Mouse (Mus musculus): Measurements from ENCODE around the gene Gm648. TPM values are rescaled to one million over a fixed set of nuclear protein-coding genes. Genes with fewer than 3 reads are reported as not detected.
A peak's percentile ranks its signal among the peaks of the same experiment; 100 is the strongest.
"Not testable (repeated sequence)": the region's sequence is repeated elsewhere in the genome, so short reads cannot be mapped to it uniquely, and the experiment has no call there.

Gm648 gene
- polyA plus RNA-seq (2015; fragmentation: Nextera tagmentation; extraction: Ambion mirVana): 0.13 and 0.17 TPM in 2 replicates

GRCm38 (mm10) chrX:56549506-56549905 lies at the start of gene Gm648:
TSS of gene Gm648 (minus strand) at chrX:56549606.
- Histone ChIP-seq H3K36me3 (ENCODE audit: control insufficient read depth, insufficient read depth, low read length) (no peaks in the 10 kb centered on the region), H3K4me3 (ENCODE audit: low read length) (no peak within 1 kb of the TSS), H3K4me1 (ENCODE audit: control insufficient read depth, insufficient read depth, low read length) (no peaks in the 10 kb centered on the region), H3K9ac (ENCODE audit: low read depth, low read length) (no peak within 1 kb of the TSS), H3K4me2 (ENCODE audit: low read depth, low read length) (no peak within 1 kb of the TSS), H3K27ac (ENCODE audit: low read length) (no peak within 1 kb of the TSS), H3K9me3 (ENCODE audit: control insufficient read depth, low read length) (no peaks in the 10 kb centered on the region), H3K27me3 (replicated peaks; ENCODE audit: control insufficient read depth, insufficient read depth, low read length) (no peaks in the 10 kb centered on the region)
- 90% methylated on average over 7 of the region's 7 CpGs for WGBS
- ATAC-seq: no peak

- ATAC-seq: peak; percentile 99
- peak within 1 kb of the TSS; percentile 48 for H3K4me2 ChIP-seq (ENCODE audit: low read depth, low read length)
- H3K4me1 ChIP-seq (ENCODE audit: control insufficient read depth, insufficient read depth, low read length): 0 out of 2 replicates have a peak, but pooled peaks cover 3% of the 10 kb centered on the region
- whole genome bisulfite sequencing: 16% methylated on average over 43 of the region's 44 CpGs
- H3K9me3 ChIP-seq (ENCODE audit: control insufficient read depth, low read length): no peaks in the 10 kb centered on the region
- no peaks in the 10 kb centered on the region for H3K36me3 ChIP-seq (ENCODE audit: control insufficient read depth, insufficient read depth, low read length)
- peak within 1 kb of the TSS; percentile 85 for H3K9ac ChIP-seq (ENCODE audit: low read depth, low read length)
- H3K27ac ChIP-seq (ENCODE audit: low read length): peak within 1 kb of the TSS; percentile 41
- peak within 1 kb of the TSS; percentile 67 for H3K4me3 ChIP-seq (ENCODE audit: low read length)
- H3K27me3 ChIP-seq (replicated peaks; ENCODE audit: control insufficient read depth, insufficient read depth, low read length): no peaks in the 10 kb centered on the region
Measured at GRCm38 (mm10) chrX:56597887-56598640, 48.7 kb upstream of the Gm648 start, which contains the start of gene Mmgt1. TSS of gene Mmgt1 (minus strand) at chrX:56598069.

GRCm38 (mm10) chrX:56597219-56597886 lies 47.9 kb upstream of the Gm648 start:
- peak overlapping the region; percentile 85 for H3K9ac ChIP-seq (ENCODE audit: low read depth, low read length)
- 13% methylated on average over 25 of the region's 25 CpGs for WGBS
- peak overlapping the region; percentile 48 for H3K4me2 ChIP-seq (ENCODE audit: low read depth, low read length)
- 0 out of 2 replicates have a peak, but pooled peaks cover 3% of the 10 kb centered on the region for H3K4me1 ChIP-seq (ENCODE audit: control insufficient read depth, insufficient read depth, low read length)
- H3K27me3 ChIP-seq (replicated peaks; ENCODE audit: control insufficient read depth, insufficient read depth, low read length): no peaks in the 10 kb centered on the region
- peak overlapping the region; percentile 67 for H3K4me3 ChIP-seq (ENCODE audit: low read length)
- no peaks in the 10 kb centered on the region for H3K9me3 ChIP-seq (ENCODE audit: control insufficient read depth, low read length)
- H3K27ac ChIP-seq (ENCODE audit: low read length): peak overlapping the region; percentile 41
- no peaks in the 10 kb centered on the region for H3K36me3 ChIP-seq (ENCODE audit: control insufficient read depth, insufficient read depth, low read length)
- ATAC-seq: peak; percentile 77

GRCm38 (mm10) chrX:56578200-56578599 lies 28.8 kb upstream of the Gm648 start:
- Histone ChIP-seq H3K9ac (ENCODE audit: low read depth, low read length) (no peak overlapping the region), H3K27me3 (replicated peaks; ENCODE audit: control insufficient read depth, insufficient read depth, low read length) (no peaks in the 10 kb centered on the region), H3K27ac (ENCODE audit: low read length) (no peak overlapping the region), H3K36me3 (ENCODE audit: control insufficient read depth, insufficient read depth, low read length) (no peaks in the 10 kb centered on the region), H3K4me3 (ENCODE audit: low read length) (no peak overlapping the region), H3K4me1 (ENCODE audit: control insufficient read depth, insufficient read depth, low read length) (no peaks in the 10 kb centered on the region), H3K4me2 (ENCODE audit: low read depth, low read length) (no peak overlapping the region), H3K9me3 (ENCODE audit: control insufficient read depth, low read length) (no peaks in the 10 kb centered on the region)
- ATAC-seq: no peak
- 72% methylated on average over 2 of the region's 2 CpGs for WGBS

- no peaks in the 10 kb centered on the region for H3K36me3 ChIP-seq (ENCODE audit: control insufficient read depth, insufficient read depth, low read length)
- H3K4me3 ChIP-seq (ENCODE audit: low read length): no peak overlapping the region
- H3K9ac ChIP-seq (ENCODE audit: low read depth, low read length): no peak overlapping the region
- 21% methylated on average over 6 of the region's 6 CpGs for WGBS
- no peak for ATAC-seq
- no peaks in the 10 kb centered on the region for H3K4me1 ChIP-seq (ENCODE audit: control insufficient read depth, insufficient read depth, low read length)
- H3K27me3 ChIP-seq (replicated peaks; ENCODE audit: control insufficient read depth, insufficient read depth, low read length): no peaks in the 10 kb centered on the region
- no peak overlapping the region for H3K4me2 ChIP-seq (ENCODE audit: low read depth, low read length)
- no peaks in the 10 kb centered on the region for H3K9me3 ChIP-seq (ENCODE audit: control insufficient read depth, low read length)
- H3K27ac ChIP-seq (ENCODE audit: low read length): no peak overlapping the region
Measured at GRCm38 (mm10) chrX:56572465-56572864, 23.1 kb upstream of the Gm648 start.

- no peak overlapping the region for H3K9ac ChIP-seq (ENCODE audit: low read depth, low read length)
- no peak for ATAC-seq
- no peak overlapping the region for H3K4me3 ChIP-seq (ENCODE audit: low read length)
- no peaks in the 10 kb centered on the region for H3K27me3 ChIP-seq (replicated peaks; ENCODE audit: control insufficient read depth, insufficient read depth, low read length)
- no peak overlapping the region for H3K4me2 ChIP-seq (ENCODE audit: low read depth, low read length)
- no peak overlapping the region for H3K27ac ChIP-seq (ENCODE audit: low read length)
- WGBS: 78% methylated on average over 3 of the region's 3 CpGs
- H3K4me1 ChIP-seq (ENCODE audit: control insufficient read depth, insufficient read depth, low read length): no peaks in the 10 kb centered on the region
- no peaks in the 10 kb centered on the region for H3K36me3 ChIP-seq (ENCODE audit: control insufficient read depth, insufficient read depth, low read length)
- no peaks in the 10 kb centered on the region for H3K9me3 ChIP-seq (ENCODE audit: control insufficient read depth, low read length)
Measured at GRCm38 (mm10) chrX:56553584-56553983, 4.2 kb upstream of the Gm648 start.

GRCm38 (mm10) chrX:56537162-56537561 lies 12.2 kb downstream of the Gm648 start:
- Histone ChIP-seq H3K9me3 (ENCODE audit: control insufficient read depth, low read length) (no peaks in the 10 kb centered on the region), H3K4me1 (ENCODE audit: control insufficient read depth, insufficient read depth, low read length) (no peaks in the 10 kb centered on the region), H3K4me3 (ENCODE audit: low read length) (no peak overlapping the region), H3K4me2 (ENCODE audit: low read depth, low read length) (no peak overlapping the region), H3K36me3 (ENCODE audit: control insufficient read depth, insufficient read depth, low read length) (no peaks in the 10 kb centered on the region), H3K27ac (ENCODE audit: low read length) (no peak overlapping the region), H3K27me3 (replicated peaks; ENCODE audit: control insufficient read depth, insufficient read depth, low read length) (no peaks in the 10 kb centered on the region), H3K9ac (ENCODE audit: low read depth, low read length) (no peak overlapping the region)
- 55% methylated on average over 4 of the region's 4 CpGs for WGBS
- ATAC-seq: no peak

- WGBS: 8% methylated on average over 3 of the region's 3 CpGs
- Histone ChIP-seq H3K27me3 (replicated peaks; ENCODE audit: control insufficient read depth, insufficient read depth, low read length) (no peaks in the 10 kb centered on the region), H3K27ac (ENCODE audit: low read length) (no peak overlapping the region), H3K4me1 (ENCODE audit: control insufficient read depth, insufficient read depth, low read length) (no peaks in the 10 kb centered on the region), H3K9ac (ENCODE audit: low read depth, low read length) (no peak overlapping the region), H3K4me2 (ENCODE audit: low read depth, low read length) (no peak overlapping the region), H3K4me3 (ENCODE audit: low read length) (no peak overlapping the region), H3K9me3 (ENCODE audit: control insufficient read depth, low read length) (no peaks in the 10 kb centered on the region), H3K36me3 (ENCODE audit: control insufficient read depth, insufficient read depth, low read length) (no peaks in the 10 kb centered on the region)
- ATAC-seq: no peak
Measured at GRCm38 (mm10) chrX:56531266-56531665, 18.1 kb downstream of the Gm648 start.

GRCm38 (mm10) chrX:56524442-56524841 lies 25.0 kb downstream of the Gm648 start, which contains the start of gene Gm10477:
TSS of gene Gm10477 (plus strand) at chrX:56524742.
- H3K9ac ChIP-seq (ENCODE audit: low read depth, low read length); H3K9me3 ChIP-seq (ENCODE audit: control insufficient read depth, low read length); H3K27me3 ChIP-seq (replicated peaks; ENCODE audit: control insufficient read depth, insufficient read depth, low read length); H3K36me3 ChIP-seq (ENCODE audit: control insufficient read depth, insufficient read depth, low read length); ATAC-seq; H3K4me3 ChIP-seq (ENCODE audit: low read length); H3K4me1 ChIP-seq (ENCODE audit: control insufficient read depth, insufficient read depth, low read length); H3K27ac ChIP-seq (ENCODE audit: low read length); H3K4me2 ChIP-seq (ENCODE audit: low read depth, low read length): not testable (repeated sequence)
- WGBS: 82% methylated on average over 6 of the region's 6 CpGs
